Mouse (Mus musculus): Measurements from ENCODE around the gene H2-M10.3. TPM values are rescaled to one million over a fixed set of nuclear protein-coding genes. Genes with fewer than 3 reads are reported as not detected.

H2-M10.3 gene
- polyA plus RNA-seq (2021; fragmentation: Nextera tagmentation) = not detected in 2 replicates
- long read RNA-seq, experiment 1 = 0 reads
- long read RNA-seq, experiment 2 = 0 reads

GRCm38 (mm10) chr17:36368317-36368716 lies at the start of gene H2-M10.3:
Gene H2-M10.3 (minus strand): TSS chr17:36368417.

GRCm38 (mm10) chr17:36326055-36326454 lies 42.2 kb downstream of the H2-M10.3 start, which contains the start of gene H2-M10.1:
Gene H2-M10.1 (minus strand): TSS chr17:36326155.

Other genes starting within 250 kb of the H2-M10.3 start
- 0.09 TPM in 1 of 2 replicates, not detected in the other for gene Gm19684, start 246.7 kb downstream of the H2-M10.3 start, polyA plus RNA-seq (2021; fragmentation: Nextera tagmentation)
- not detected in 2 replicates for gene Gm7030, start 239.0 kb downstream of the H2-M10.3 start, polyA plus RNA-seq (2021; fragmentation: Nextera tagmentation)
- gene Gm8909, start 199.9 kb downstream of the H2-M10.3 start, polyA plus RNA-seq (2021; fragmentation: Nextera tagmentation) = not detected in 2 replicates
- gene H2-T3, start 178.1 kb downstream of the H2-M10.3 start, polyA plus RNA-seq (2021; fragmentation: Nextera tagmentation) = not detected in 2 replicates
- 103 and 112 TPM in 2 replicates for gene Rpp21, start 110.3 kb downstream of the H2-M10.3 start, polyA plus RNA-seq (2021; fragmentation: Nextera tagmentation)
- gene Trim39, start 96.2 kb downstream of the H2-M10.3 start, polyA plus RNA-seq (2021; fragmentation: Nextera tagmentation) = 3.9 and 4.4 TPM in 2 replicates
- gene H2-M10.2, start 81.9 kb downstream of the H2-M10.3 start, polyA plus RNA-seq (2021; fragmentation: Nextera tagmentation) = not detected in 2 replicates
- not detected in 2 replicates for gene H2-M10.1, start 42.3 kb downstream of the H2-M10.3 start, polyA plus RNA-seq (2021; fragmentation: Nextera tagmentation)
- not detected in 2 replicates for gene H2-M10.4, start 93.9 kb upstream of the H2-M10.3 start, polyA plus RNA-seq (2021; fragmentation: Nextera tagmentation)
- gene H2-M11, start 178.7 kb upstream of the H2-M10.3 start, polyA plus RNA-seq (2021; fragmentation: Nextera tagmentation) = not detected in 2 replicates